Mouse (Mus musculus): ENCODE data around the gene Parpbp.

DNA sequence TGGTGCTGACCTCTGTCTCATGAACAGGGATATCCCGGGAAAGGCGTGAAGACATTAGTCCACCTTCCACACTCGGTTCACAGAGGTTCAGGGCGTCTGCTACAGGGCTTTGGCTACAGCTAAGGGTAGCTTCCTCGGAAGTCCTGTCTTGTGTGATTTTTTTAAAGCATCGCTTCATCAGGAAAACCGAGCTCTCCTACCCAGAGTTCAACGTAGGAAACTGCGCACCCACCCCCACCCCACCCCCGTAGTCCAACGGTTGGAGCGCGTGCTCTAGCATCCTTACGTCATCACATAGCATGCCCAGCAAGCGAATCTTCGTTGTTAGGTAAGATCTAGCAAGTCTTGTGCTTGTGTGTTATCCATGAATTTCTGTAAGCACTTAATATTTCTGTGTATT is 11.1 kb downstream of the Parpbp start:
- TF ChIP-seq CTCF (IDR thresholded peaks at IDR 0.05; ENCODE audit: low read depth) (no peak), EP300 (IDR thresholded peaks at IDR 0.05; ENCODE audit: low read depth) (no peak)
